Mouse (Mus musculus): ENCODE measurements around the gene Kcnj3.

Gene Kcnj3

DNA sequence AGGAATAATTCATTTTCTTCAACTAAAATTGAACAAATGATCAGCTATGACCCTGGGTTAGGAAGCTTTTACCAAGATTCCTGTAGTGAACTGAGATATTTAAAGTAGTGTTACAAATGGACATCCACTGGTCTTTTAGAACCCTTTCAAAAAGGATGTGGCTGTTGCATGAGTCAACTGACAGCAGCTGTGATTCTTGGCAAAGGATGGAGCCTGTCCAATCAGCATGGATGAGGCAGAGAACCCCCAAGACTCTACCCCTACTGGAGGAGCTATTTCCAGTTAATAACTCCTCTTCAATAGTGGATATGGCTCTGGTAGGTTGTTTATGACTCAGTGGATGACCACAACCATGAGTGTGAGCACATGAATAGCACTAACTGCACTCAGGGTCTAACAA is 81.5 kb downstream of the Kcnj3 start:
- DNase-seq (ENCODE audit: low read depth), result no peak

DNA sequence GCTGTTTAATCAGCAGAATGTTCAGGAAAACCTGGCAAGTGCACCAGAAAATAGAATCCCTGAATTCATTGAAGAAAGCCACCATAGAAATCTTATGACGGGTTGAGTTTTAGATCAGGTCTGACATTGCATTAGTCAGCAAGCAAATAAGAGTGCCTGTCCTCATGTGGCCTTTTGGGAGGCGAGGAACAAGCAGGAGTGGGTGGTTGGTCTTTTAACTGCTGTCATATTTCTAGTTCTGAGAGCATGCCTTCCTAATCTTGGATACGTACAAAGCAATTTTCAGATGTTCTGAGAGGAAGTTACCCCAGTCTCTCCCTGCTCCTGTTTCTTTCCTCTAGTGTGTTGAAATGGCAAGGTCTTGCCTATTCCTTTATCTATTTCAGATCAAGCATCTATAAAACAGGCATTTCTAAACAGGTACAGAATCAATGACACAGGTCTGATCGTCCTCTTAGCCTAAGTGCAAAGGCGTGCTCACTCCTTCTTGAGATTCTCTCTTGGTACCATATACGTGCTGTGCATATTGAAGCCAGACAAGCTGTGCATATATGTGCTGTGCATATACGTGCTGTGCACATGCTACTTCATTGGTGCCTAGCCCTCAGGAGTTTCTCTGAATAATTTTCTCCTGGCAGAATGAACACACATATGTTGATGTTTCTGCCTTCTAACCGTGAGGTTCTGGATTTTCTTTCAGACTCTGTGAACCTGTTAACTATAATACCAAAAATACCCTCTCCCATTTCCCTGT is 97.1 kb downstream of the Kcnj3 start:
- no peak for DNase-seq (ENCODE audit: low read depth)

DNA sequence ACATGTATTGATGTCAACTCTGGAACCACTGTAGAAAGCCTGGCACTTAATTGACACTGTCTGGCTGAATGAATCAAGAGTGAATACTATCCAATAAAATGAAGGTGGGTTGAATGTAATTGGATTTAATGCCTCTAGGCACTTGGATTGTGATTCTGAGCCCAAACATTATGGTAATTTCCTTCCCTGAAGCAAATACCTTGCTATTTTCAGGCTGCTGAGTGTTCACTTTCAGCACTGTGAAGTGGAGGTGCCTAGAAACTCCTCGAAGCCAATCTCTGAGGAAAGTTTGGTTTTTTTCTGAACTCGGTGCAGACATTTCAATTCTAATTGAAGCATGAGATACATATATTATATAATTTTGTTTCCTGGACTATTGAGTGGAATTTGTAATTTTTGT is 99.2 kb downstream of the Kcnj3 start:
- DNase-seq (ENCODE audit: low read depth), result no peak

DNA sequence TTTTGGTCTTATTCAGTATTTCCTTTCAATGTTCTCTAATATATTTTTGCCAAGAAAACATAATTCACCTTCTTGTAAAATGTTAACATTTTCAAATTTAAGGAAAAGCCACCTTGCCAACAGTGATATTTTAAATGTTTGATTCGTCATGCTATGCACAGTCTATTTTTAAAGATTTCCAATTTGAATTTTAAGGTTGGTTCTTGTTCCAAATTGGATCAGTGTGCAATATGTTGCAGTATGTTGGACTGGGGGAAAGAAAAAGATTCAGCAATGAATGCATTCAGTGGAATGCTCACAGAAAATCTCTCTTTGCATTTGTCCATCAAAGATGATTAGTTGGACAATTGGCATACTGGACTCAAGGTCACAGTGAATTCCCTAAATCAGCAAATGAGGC is 99.7 kb downstream of the Kcnj3 start:
- DNase-seq (ENCODE audit: low read depth), result no peak

DNA sequence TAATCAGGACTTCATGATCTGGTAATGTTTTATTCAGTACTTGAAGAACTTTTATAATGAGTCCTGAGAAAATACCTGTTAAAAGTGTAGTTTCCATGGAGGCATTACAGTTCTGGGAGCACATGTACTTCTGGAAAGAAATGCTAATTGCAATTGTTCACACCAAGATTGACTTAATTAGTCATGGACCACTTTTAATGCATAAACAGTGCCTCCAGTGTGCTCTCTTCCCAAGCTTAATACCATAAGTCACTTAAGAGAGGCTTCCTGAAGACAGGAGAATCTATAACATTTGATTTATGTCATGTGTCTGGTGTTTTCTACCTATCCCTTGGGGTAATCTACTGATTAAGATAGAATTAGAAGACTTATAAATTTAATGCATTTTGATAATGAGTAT is 111.8 kb downstream of the Kcnj3 start:
- no peak for DNase-seq (ENCODE audit: low read depth)

DNA sequence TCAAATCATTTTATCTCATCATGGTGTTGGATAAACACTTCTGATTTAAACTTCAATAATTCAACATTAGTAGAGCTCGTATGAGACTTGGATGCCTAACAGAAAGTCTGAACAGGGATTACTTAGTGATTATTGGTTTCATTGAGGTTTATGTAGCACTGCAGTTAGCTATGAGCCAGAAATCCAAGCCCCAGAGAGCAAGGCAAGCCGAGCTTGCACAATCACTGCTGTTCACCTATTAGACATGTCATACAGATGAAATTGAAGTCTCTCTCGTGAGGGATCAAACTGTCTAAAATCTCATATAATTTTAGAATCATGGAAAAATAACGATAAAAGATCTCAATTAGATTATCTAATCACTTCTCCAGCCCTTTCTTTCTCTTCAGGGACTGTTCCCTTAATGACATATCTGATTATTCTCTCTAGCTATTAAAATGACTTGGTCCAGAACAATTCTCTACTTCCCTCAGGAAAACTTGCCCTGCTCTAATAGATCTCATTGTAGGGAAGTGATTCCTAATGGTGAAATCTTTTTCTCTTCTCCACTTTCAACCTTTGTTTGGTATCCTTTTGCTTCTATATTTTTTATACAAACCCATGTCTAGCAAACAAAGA is 122.7 kb downstream of the Kcnj3 start:
- no peak for DNase-seq (ENCODE audit: low read depth)

DNA sequence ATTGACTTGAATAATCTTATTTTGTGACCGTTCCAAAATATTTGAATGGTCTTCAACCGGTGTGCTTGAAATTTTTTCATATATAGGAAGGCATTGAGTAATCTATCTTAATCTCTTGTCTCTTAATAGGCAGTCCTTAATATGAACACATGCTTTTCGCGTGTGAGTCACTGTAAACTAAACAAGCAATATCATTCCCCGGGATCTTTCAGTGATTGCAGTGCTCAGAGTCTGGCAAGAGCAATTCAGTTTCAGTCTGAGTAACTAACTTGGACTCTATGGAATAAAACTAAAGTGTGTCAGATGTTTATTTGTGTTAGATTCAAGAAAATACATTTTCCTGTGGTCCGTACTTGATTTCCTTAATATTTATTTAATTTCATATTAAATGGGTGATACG is 133.5 kb downstream of the Kcnj3 start:
- DNase-seq (ENCODE audit: low read depth), result no peak

DNA sequence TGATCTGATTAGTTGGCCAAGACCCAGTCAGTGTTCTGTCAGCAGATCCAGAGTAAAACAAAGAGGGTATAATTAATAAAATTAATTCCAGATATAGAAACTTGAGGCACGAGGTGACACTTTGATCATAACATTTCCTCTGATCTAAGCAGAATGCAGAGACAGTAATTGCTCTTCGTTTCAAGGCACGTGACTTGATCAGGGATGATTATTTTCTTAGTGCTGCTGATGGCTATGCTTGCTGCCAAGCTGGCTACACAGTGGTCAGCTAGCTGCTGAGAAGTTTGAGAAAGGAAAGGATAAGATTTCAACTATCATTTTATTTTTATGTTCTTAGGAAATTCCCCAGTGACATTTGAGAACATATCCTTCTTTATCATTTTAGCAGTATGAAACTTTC is 135.7 kb downstream of the Kcnj3 start:
- DNase-seq (ENCODE audit: low read depth), result no peak

DNA sequence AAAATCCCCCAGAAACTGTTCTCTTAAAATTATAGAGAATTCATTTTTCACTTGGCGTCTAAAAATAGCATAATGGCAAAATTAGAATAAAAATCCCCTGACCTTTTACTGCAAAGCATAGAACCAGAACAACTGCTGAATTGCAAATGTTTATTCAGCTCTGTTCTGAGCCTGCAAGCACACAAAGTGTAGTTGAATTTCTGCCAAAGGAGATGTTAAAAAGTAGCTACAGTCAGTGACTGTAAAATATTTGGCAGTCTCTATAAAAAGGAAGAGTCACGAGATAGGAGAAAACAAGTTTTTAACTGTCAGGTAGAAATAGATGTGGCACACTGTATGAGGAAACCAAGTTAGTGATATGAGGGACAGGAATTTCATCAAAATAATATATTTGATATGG is 144.5 kb downstream of the Kcnj3 start:
- DNase-seq (ENCODE audit: low read depth), result no peak

DNA sequence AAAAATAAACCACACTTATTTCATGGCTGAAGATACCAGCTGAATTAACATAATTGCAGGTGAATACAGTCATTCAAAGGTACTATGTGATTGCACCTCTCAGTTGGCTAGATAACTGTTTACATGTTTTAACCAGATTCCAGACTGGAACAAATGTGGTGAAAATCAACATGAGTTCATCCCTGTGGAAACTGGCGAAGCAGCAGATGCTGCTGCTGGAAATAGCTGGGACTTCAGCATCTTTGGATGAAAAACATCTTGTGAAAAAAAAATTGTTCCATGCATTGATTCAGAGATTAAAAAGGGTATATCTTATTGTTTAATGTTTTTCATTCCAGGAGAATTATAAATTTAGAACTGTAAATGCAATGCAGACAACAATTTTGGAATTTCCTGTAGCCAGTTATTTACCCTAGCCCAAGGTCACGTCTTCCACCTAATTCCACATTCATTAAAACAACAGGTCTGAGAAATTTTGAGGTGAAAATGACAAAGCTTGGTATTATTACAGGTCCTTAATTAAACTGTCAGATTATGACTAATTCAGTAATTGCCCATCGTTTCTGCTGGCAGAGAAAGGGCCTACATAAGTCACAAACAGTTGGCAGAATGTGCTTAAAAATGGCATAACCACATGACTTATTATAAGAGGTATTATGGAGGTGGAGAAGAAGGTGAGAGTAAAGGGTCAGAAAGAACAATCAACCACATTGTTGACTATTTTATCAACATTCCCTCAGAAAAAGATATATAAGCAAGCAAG is 155.6 kb downstream of the Kcnj3 start:
- DNase-seq (ENCODE audit: low read depth), result no peak
